Mouse (Mus musculus) kidney, adult 2 months (tissue): ENCODE data around the gene Igsf23. TPM values are rescaled to one million over a fixed set of nuclear protein-coding genes. Genes with fewer than 3 reads are reported as not detected.

ENCODE experiments used
- DNase-seq: peaks from one replicate; pipeline ENCODE4 v3.0.0; 2021
- H3K27ac ChIP-seq: fragments of 200-500 bp; 2 replicates; pipeline ENCODE4 v1.5.1; 2012; ENCODE audit warnings: low read depth, low read length, control low read depth, inconsistent platforms; ENCODE audit not compliant: insufficient read depth
- H3K27me3 ChIP-seq: fragments of 200-500 bp; replicated peaks from 2 replicates; pipeline ENCODE4 v1.6.1; 2012; ENCODE audit warnings: mild to moderate bottlenecking, moderate library complexity, low read length, inconsistent platforms; ENCODE audit not compliant: control insufficient read depth, insufficient read depth
- H3K36me3 ChIP-seq: fragments of 200-500 bp; 2 replicates; pipeline ENCODE4 v1.6.1; 2012; ENCODE audit warnings: mild to moderate bottlenecking, moderate library complexity, low read length, inconsistent platforms; ENCODE audit not compliant: control insufficient read depth, insufficient read depth
- H3K4me1 ChIP-seq: fragments of 200-500 bp; 2 replicates; pipeline ENCODE4 v1.6.1; 2011; ENCODE audit warnings: low read length; ENCODE audit not compliant: control insufficient read depth, insufficient read depth
- H3K4me3 ChIP-seq: fragments of 200-500 bp; 2 replicates; pipeline ENCODE4 v1.5.1; 2011; ENCODE audit warnings: mild to moderate bottlenecking, low read depth, low read length, control low read depth; ENCODE audit not compliant: insufficient read depth
- CTCF ChIP-seq: fragments of 200-500 bp; conservative IDR thresholded peaks from 2 replicates; pipeline ENCODE4 v1.5.1; 2011; ENCODE audit warnings: low read depth, mild to moderate bottlenecking, control low read depth, low read length, moderate library complexity, mixed read lengths; ENCODE audit not compliant: insufficient read depth, insufficient read length
- POLR2A ChIP-seq: fragments of 200-500 bp; IDR thresholded peaks from one replicate; pipeline ENCODE4 v1.6.1; 2011; ENCODE audit warnings: low read depth, low read length, control low read depth
- WGBS: fragments of 180-500 bp; shearing (Covaris S2); methylation state at CpG from one replicate; pipeline ENCODE4 v1.1.7; 2018; 5-methylcytosine and 5-hydroxymethylcytosine counted together
- polyA plus RNA-seq: library from polyadenylated mRNA; depleted of rRNA; stranded (reverse); fragments of >200 nt; gene quantifications from 2 replicates; pipeline ENCODE4 v1.2.3, GENCODE M21; 2012; rRNA removed

The Igsf23 gene
- polyA plus RNA-seq, 1 experiment, result 0.31 TPM

GRCm38 (mm10) chr7:19911292-19911658 is 39.3 kb downstream of the Igsf23 start:
- DNase-seq, result no peak
- no peaks in the 10 kb centered on the region for H3K4me1 ChIP-seq
- TF ChIP-seq POLR2A (no peak), CTCF (no peak)
- no peak overlapping the region for H3K27ac ChIP-seq
- H3K27me3 ChIP-seq, result no peaks in the 10 kb centered on the region
- WGBS, result 83% methylated on average over 6 of the region's 6 CpGs
- no peak overlapping the region for H3K4me3 ChIP-seq
- peaks cover 3% of the 10 kb centered on the region for H3K36me3 ChIP-seq

- Histone ChIP-seq H3K36me3 (peaks cover 3% of the 10 kb centered on the region), H3K4me3 (no peak overlapping the region), H3K27me3 (no peaks in the 10 kb centered on the region), H3K27ac (no peak overlapping the region), H3K4me1 (no peaks in the 10 kb centered on the region)
- DNase-seq, result peak; percentile 84
- 49% methylated on average over 21 of the region's 21 CpGs for WGBS
- TF ChIP-seq CTCF (peak; percentile 91), POLR2A (no peak)
Measured at GRCm38 (mm10) chr7:19910421-19911291, 39.9 kb downstream of the Igsf23 start.

GRCm38 (mm10) chr7:19889881-19890280 is 60.7 kb downstream of the Igsf23 start:
- Histone ChIP-seq H3K4me3 (no peak overlapping the region), H3K27ac (no peak overlapping the region), H3K27me3 (no peaks in the 10 kb centered on the region), H3K36me3 (no peaks in the 10 kb centered on the region), H3K4me1 (no peaks in the 10 kb centered on the region)
- 59% methylated on average over 8 of the region's 8 CpGs for WGBS
- no peak for TF ChIP-seq POLR2A
- peak; percentile 75 for TF ChIP-seq CTCF
- peak; percentile 61 for DNase-seq

GRCm38 (mm10) chr7:19887849-19888248 is 62.7 kb downstream of the Igsf23 start, which contains the start of gene Ceacam19:
Ceacam19 (minus strand) TSS chr7:19887965.
- TF ChIP-seq POLR2A (no peak), CTCF (no peak)
- H3K4me3 ChIP-seq, result no peak within 1 kb of the TSS
- DNase-seq, result no peak
- WGBS, result 54% methylated on average over 7 of the region's 7 CpGs
- no peak within 1 kb of the TSS for H3K27ac ChIP-seq
- no peaks in the 10 kb centered on the region for H3K4me1 ChIP-seq
- no peaks in the 10 kb centered on the region for H3K36me3 ChIP-seq
- no peaks in the 10 kb centered on the region for H3K27me3 ChIP-seq

Other genes with a start within 250 kb of the Igsf23 start
- gene Tomm40, start 235.3 kb downstream of the Igsf23 start, polyA plus RNA-seq, result 83.9 and 86.3 TPM in 2 replicates
- 44.5 and 47.7 TPM in 2 replicates for gene Nectin2, start 200.3 kb downstream of the Igsf23 start, polyA plus RNA-seq
- gene Bcam, start 179.7 kb downstream of the Igsf23 start, polyA plus RNA-seq, result 237 and 272 TPM in 2 replicates
- 24.4 and 32.6 TPM in 2 replicates for gene Cblc, start 153.9 kb downstream of the Igsf23 start, polyA plus RNA-seq
- gene Bcl3, start 128.0 kb downstream of the Igsf23 start, polyA plus RNA-seq, result 10.3 and 14.4 TPM in 2 replicates
- 0.12 TPM in 1 of 2 replicates, not detected in the other for gene Gm19345, start 98.8 kb downstream of the Igsf23 start, polyA plus RNA-seq
- 0.14 and 0.16 TPM in 2 replicates for gene Ceacam16, start 89.5 kb downstream of the Igsf23 start, polyA plus RNA-seq
- 0.11 and 0.25 TPM in 2 replicates for gene Ceacam19, start 62.8 kb downstream of the Igsf23 start, polyA plus RNA-seq
- gene Pvr, start 29.6 kb downstream of the Igsf23 start, polyA plus RNA-seq, result 10.9 and 12.3 TPM in 2 replicates
- gene Ceacam20, start 14.7 kb upstream of the Igsf23 start, polyA plus RNA-seq, result 0.03 TPM in 1 of 2 replicates, not detected in the other
- not detected in 2 replicates for gene Nlrp9b, start 40.7 kb upstream of the Igsf23 start, polyA plus RNA-seq
- not detected in 2 replicates for gene Vmn1r91, start 148.9 kb upstream of the Igsf23 start, polyA plus RNA-seq
- not detected in 2 replicates for gene Gm16442, start 171.8 kb upstream of the Igsf23 start, polyA plus RNA-seq
- not detected in 2 replicates for gene Vmn1r93, start 188.3 kb upstream of the Igsf23 start, polyA plus RNA-seq
- gene Vmn1r94, start 217.6 kb upstream of the Igsf23 start, polyA plus RNA-seq, result not detected in 2 replicates
- gene Vmn1r95, start 243.0 kb upstream of the Igsf23 start, polyA plus RNA-seq, result not detected in 2 replicates